Mouse (Mus musculus) olfactory bulb, adult 2 months (tissue): ENCODE data around the gene Gipc2. TPM values are rescaled to one million over a fixed set of nuclear protein-coding genes. Genes with fewer than 3 reads are reported as not detected.

Experiments
- H3K27ac ChIP-seq: fragments of 200-500 bp; 2 replicates; pipeline ENCODE4 v1.5.1; 2012; ENCODE audit warnings: low read depth, low read length; ENCODE audit not compliant: insufficient read depth
- H3K4me1 ChIP-seq: fragments of 200-500 bp; 2 replicates; pipeline ENCODE4 v1.6.1; 2012; ENCODE audit warnings: low read length; ENCODE audit not compliant: control insufficient read depth, insufficient read depth
- H3K4me3 ChIP-seq: fragments of 200-500 bp; 2 replicates; pipeline ENCODE4 v1.5.1; 2012; ENCODE audit warnings: mild to moderate bottlenecking, low read depth, low read length, moderate library complexity; ENCODE audit not compliant: insufficient read depth
- CTCF ChIP-seq: fragments of 200-500 bp; IDR thresholded peaks from 2 replicates; pipeline ENCODE4 v1.5.1; 2012; ENCODE audit warnings: low read depth, mild to moderate bottlenecking, low read length, moderate library complexity; ENCODE audit not compliant: insufficient read depth
- POLR2A ChIP-seq: fragments of 200-500 bp; IDR thresholded peaks from 2 replicates; pipeline ENCODE4 v1.6.1; 2012; ENCODE audit warnings: mild to moderate bottlenecking, low read depth, low read length, moderate library complexity; ENCODE audit not compliant: insufficient read depth
- WGBS: fragments of 180-500 bp; shearing (Covaris S2); methylation state at CpG from one replicate; pipeline ENCODE4 v1.1.7; 2018; 5-methylcytosine and 5-hydroxymethylcytosine counted together
- polyA plus RNA-seq: library from polyadenylated mRNA; stranded (reverse); fragments of >200 nt; gene quantifications from 2 replicates; pipeline ENCODE4 v1.2.4, GENCODE M21; 2012; ENCODE audit warnings: low replicate concordance; ENCODE audit not compliant: missing spikeins, insufficient read depth, insufficient read length

Gipc2 gene
- polyA plus RNA-seq, 1 experiment, result not detected

- 80% methylated on average over 3 of the region's 3 CpGs for WGBS
- TF ChIP-seq CTCF (no peak), POLR2A (no peak)
- no peaks in the 10 kb centered on the region for H3K4me1 ChIP-seq
- no peak overlapping the region for H3K4me3 ChIP-seq
- H3K27ac ChIP-seq, result no peak overlapping the region
Measured at GRCm38 (mm10) chr3:152046895-152047294, 119.1 kb downstream of the Gipc2 start.

Other genes with a start within 250 kb of the Gipc2 start
- gene Dnajb4, start 44.1 kb upstream of the Gipc2 start, polyA plus RNA-seq, result not detected in 2 replicates
- gene Fubp1, start 44.2 kb upstream of the Gipc2 start, polyA plus RNA-seq, result 284 TPM in 1 of 2 replicates, not detected in the other
- gene Nexn, start 100.1 kb upstream of the Gipc2 start, polyA plus RNA-seq, result not detected in 2 replicates
- not detected in 2 replicates for gene Miga1, start 174.2 kb upstream of the Gipc2 start, polyA plus RNA-seq
- not detected in 2 replicates for gene Usp33, start 180.2 kb upstream of the Gipc2 start, polyA plus RNA-seq
- gene Zzz3, start 229.2 kb upstream of the Gipc2 start, polyA plus RNA-seq, result not detected in 2 replicates